ENCODE assay signal across 1 mouse cellular context in the genomic region with DNA sequence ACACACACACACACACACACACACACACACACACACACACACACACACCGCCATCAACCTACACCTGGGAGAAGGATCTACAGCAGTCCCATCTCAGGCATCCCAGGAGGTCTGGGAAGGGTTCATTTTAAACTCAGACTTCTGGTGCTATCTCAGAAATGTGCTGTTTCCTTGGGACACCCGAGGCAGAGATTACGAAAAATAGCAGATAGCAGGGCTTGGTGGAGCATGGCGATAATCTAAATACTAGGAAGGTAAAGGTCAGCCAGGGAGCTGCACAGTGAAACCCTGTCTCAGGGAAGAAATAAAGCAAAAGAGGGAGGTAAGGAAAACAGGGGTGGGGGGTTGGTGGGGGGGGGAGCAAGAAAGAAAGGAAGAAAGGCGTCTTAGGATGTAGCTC.
TF ChIP-seq lines count a peak whose summit lies in the region.

No protein-coding gene starts in this region.

TF ChIP-seq in MEL, 35 proteins besides CTCF, POLR2A, EP300 and RAD21 (continued from another document):
- TF ChIP-seq SMC3 (IDR thresholded peaks at IDR 0.05; ENCODE audit: low read depth, low read length) = no peak
- TF ChIP-seq CHD2 (IDR thresholded peaks at IDR 0.05; ENCODE audit: low read length) = no peak
- peak; percentile 87 for TF ChIP-seq RCOR1 (IDR thresholded peaks at IDR 0.05; ENCODE audit: low read depth, low read length)
- no peak for TF ChIP-seq MYB (IDR thresholded peaks at IDR 0.05; ENCODE audit: low read depth, low read length)
- no peak for TF ChIP-seq ELF1 (IDR thresholded peaks at IDR 0.05; ENCODE audit: low read depth, low read length)
- TF ChIP-seq SIN3A (IDR thresholded peaks at IDR 0.05; ENCODE audit: low read length) = no peak; the same call in 1 of the 2 replicates
- TF ChIP-seq TCF12 (IDR thresholded peaks at IDR 0.05; ENCODE audit: low read depth, low read length) = peak; percentile 81
- TF ChIP-seq TAL1 (IDR thresholded peaks at IDR 0.05; ENCODE audit: low read length) = peak; percentile 32; the same call in 1 of the 2 replicates
- no peak for TF ChIP-seq NELFE (IDR thresholded peaks at IDR 0.05; ENCODE audit: low read depth, low read length)
- no peak for TF ChIP-seq TBP (IDR thresholded peaks at IDR 0.05; ENCODE audit: low read depth, low read length)
- no peak for TF ChIP-seq E2F4 (IDR thresholded peaks at IDR 0.05; ENCODE audit: borderline replicate concordance, low read depth, low read length)
- TF ChIP-seq MXI1 (IDR thresholded peaks at IDR 0.05; ENCODE audit: low read depth, low read length) = no peak
- no peak for TF ChIP-seq POLR2AphosphoS2 (IDR thresholded peaks at IDR 0.05; ENCODE audit: low read length)
- no peak for TF ChIP-seq MAX (IDR thresholded peaks at IDR 0.05; ENCODE audit: low read length)
- TF ChIP-seq GATA1 (IDR thresholded peaks at IDR 0.05; ENCODE audit: low read depth, low read length) = peak; percentile 84
- TF ChIP-seq ZMIZ1 (IDR thresholded peaks at IDR 0.05; ENCODE audit: low read depth, low read length) = no peak
- TF ChIP-seq MAFK (IDR thresholded peaks at IDR 0.05; ENCODE audit: borderline replicate concordance, low read depth, low read length) = no peak
- no peak for TF ChIP-seq MYC (IDR thresholded peaks at IDR 0.05; ENCODE audit: low read depth, low read length)
- no peak for TF ChIP-seq USF2 (IDR thresholded peaks at IDR 0.05; ENCODE audit: borderline replicate concordance in 1 of 2, insufficient read depth in 1 of 2, low read depth in 1 of 2, low read length in 2 of 2)
- TF ChIP-seq POLR2AphosphoS5 (IDR thresholded peaks at IDR 0.05; ENCODE audit: borderline replicate concordance, low read depth, low read length) = no peak
- TF ChIP-seq KAT2A (conservative IDR thresholded peaks at IDR 0.05; ENCODE audit: low read depth, low read length) = no peak
- no peak for TF ChIP-seq JUND (IDR thresholded peaks at IDR 0.05; ENCODE audit: low read depth, low read length)
- no peak for TF ChIP-seq CHD1 (IDR thresholded peaks at IDR 0.05; ENCODE audit: low read depth, low read length)
- no peak for TF ChIP-seq GABPA (IDR thresholded peaks at IDR 0.05; ENCODE audit: low read depth, low read length)
- TF ChIP-seq MAZ (IDR thresholded peaks at IDR 0.05; ENCODE audit: low read depth, low read length) = no peak
- TF ChIP-seq ETS1 (IDR thresholded peaks at IDR 0.05; ENCODE audit: low read depth, low read length) = peak; percentile 36; the same call in 1 of the 2 replicates
- no peak for TF ChIP-seq BHLHE40 (IDR thresholded peaks at IDR 0.05; ENCODE audit: borderline replicate concordance, low read depth, low read length)
- TF ChIP-seq UBTF (IDR thresholded peaks at IDR 0.05; ENCODE audit: borderline replicate concordance, insufficient read depth, low read depth, low read length) = no peak
- TF ChIP-seq ZKSCAN1 (IDR thresholded peaks at IDR 0.05; ENCODE audit: low read depth, low read length) = no peak
